Mouse (Mus musculus): ENCODE measurements around the gene Rin2. TPM values are rescaled to one million over a fixed set of nuclear protein-coding genes. Genes with fewer than 3 reads are reported as not detected.

The Rin2 gene
- polyA plus RNA-seq, 1 experiment from 2014 or later = 21.4 TPM

DNA sequence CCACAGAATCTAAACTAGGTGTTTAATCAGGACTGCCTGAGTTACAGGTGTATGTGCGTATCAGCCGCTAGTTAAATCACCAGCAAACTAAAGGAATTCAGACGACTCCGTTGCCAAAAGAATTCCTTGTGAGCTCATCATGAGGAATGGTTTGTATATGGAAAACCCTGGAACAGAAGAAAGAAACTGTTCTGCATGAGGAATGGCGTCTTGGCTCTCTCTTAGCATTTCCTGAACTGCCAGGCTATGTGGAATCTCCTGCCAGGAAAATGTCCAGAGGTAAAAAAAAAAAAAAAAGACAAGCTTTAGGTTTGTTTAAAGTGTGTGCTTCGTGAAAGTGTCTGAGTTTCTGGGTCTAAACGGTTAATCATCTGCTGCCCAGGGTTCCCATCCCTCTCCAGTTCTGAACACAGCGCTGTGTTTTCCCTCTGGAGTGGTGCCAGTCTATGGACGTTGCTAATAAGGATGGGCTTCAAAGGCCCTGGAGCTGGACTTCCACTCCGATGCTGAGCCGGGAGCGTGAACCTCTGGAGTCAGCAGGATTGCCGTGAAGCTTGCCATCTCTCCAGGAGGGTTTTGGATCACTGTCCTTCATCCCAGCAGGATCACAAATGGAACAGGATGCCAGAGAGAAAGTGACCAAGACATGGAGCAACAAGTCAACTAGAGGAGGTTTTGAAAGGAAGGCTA is 109.4 kb downstream of the Rin2 start:
- Histone ChIP-seq H3K9ac (no peak overlapping the region), H3K4me1 (peaks cover 22% of the 10 kb centered on the region), H3K27ac (no peak overlapping the region), H3K4me3 (no peak overlapping the region), H3K27me3 (no peaks in the 10 kb centered on the region; the same call in 1 of the 2 replicates), H3K36me3 (no peaks in the 10 kb centered on the region), H3K9me3 (replicated peaks) (no peaks in the 10 kb centered on the region), H3K4me2 (replicated peaks) (no peak overlapping the region)
- no peak for ATAC-seq (ENCODE audit: low FRiP score)
- 62% methylated on average over 13 of the region's 13 CpGs for WGBS

DNA sequence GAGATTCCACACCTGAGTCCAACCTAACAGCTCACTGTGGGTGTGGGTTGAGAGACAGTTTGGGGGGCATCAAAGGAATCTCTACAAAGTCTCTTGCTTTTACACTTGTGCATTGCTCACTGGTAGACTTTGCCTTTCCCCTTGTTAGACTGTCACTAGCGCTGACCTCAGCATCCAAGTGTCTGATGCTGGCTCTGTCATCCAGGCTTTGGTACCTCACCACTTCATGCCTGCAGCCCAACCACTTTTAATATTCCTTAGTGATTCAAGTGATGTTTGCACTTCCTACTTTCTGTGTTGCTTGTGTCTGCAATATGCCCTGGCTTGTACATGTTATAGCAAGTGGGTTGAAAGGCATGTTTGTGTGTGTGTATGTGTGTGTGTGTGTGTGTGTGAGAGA is 109.9 kb downstream of the Rin2 start:
- Histone ChIP-seq H3K36me3 (no peaks in the 10 kb centered on the region), H3K27ac (no peak overlapping the region), H3K4me1 (peaks cover 22% of the 10 kb centered on the region), H3K27me3 (no peaks in the 10 kb centered on the region; the same call in 1 of the 2 replicates), H3K9ac (no peak overlapping the region), H3K4me3 (no peak overlapping the region), H3K9me3 (replicated peaks) (no peaks in the 10 kb centered on the region), H3K4me2 (replicated peaks) (no peak overlapping the region)
- no peak for ATAC-seq (ENCODE audit: low FRiP score)
- WGBS = 81% methylated on average over 1 of the region's 1 CpGs

DNA sequence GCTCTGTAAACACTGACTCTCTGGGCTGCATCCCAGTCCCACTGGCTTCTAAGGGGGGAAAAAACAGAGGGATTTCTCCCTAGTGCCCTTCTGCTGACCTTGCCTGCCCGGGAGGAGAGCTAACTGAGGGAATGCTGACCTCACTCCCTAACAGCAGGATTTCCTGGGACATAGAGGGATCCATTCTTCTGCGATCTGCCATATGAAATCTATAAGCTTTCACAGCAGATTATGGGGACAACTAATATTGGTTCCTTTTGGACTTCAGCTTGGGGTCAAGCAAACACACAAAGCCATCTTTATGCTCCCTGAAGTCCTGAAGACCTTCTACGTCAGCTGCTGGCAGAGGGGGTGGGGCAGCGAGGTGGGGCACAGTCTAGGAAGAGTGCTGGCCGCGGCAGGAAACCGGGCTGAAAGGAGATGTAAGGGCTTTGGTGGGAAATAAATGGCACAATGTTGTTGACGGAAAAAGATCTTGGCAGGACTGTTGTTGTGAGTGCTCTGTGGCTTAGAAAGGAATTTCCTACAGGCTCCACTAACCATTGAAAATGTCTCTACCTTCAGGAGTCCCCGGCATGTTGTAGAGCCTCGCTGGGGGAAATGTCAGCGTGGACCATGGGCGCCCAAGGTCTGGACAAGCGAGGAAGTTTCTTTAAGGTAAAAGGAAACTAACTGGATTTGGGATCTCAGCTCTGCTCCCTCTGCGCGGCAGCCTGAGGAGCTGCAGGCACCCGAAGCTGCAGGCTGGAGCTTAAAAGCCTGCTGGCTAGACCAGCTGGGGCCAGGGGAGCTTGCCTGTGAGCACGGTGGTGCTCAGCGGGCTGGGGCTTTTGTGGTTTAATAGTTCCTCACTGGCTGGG is 111.0 kb downstream of the Rin2 start:
- peak overlapping the region; percentile 47 for H3K9ac ChIP-seq
- H3K9me3 ChIP-seq (replicated peaks) = no peaks in the 10 kb centered on the region
- WGBS = under 1% methylated on average over 18 of the region's 18 CpGs
- peaks cover 22% of the 10 kb centered on the region for H3K4me1 ChIP-seq
- peak overlapping the region; percentile 28 for H3K4me3 ChIP-seq
- H3K4me2 ChIP-seq (replicated peaks) = peak overlapping the region; percentile 62
- H3K27ac ChIP-seq = peak overlapping the region; percentile 62
- no peaks in the 10 kb centered on the region; the same call in 1 of the 2 replicates for H3K27me3 ChIP-seq
- no peaks in the 10 kb centered on the region for H3K36me3 ChIP-seq
- ATAC-seq (ENCODE audit: low FRiP score) = peak; percentile 75

DNA sequence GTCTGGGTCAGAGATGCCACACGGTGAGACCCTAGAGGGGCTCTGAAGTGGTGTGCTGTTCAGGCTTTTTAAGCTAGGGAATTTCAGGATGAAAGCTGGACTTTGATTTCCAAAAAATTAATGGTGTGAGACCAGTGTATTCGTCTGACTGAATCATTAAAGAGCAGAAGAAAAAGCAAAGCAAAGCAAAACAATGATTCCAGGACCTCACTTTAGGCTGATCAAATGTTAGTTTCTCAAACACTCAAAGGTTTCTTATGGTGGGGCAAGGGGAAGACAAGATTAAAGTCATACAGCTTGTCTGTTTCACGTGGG is 111.6 kb downstream of the Rin2 start:
- no peaks in the 10 kb centered on the region; the same call in 1 of the 2 replicates for H3K27me3 ChIP-seq
- no peak for ATAC-seq (ENCODE audit: low FRiP score)
- peaks cover 22% of the 10 kb centered on the region for H3K4me1 ChIP-seq
- H3K4me3 ChIP-seq = peak overlapping the region; percentile 28
- peak overlapping the region; percentile 62 for H3K4me2 ChIP-seq (replicated peaks)
- H3K36me3 ChIP-seq = no peaks in the 10 kb centered on the region
- peak overlapping the region; percentile 62 for H3K27ac ChIP-seq
- H3K9ac ChIP-seq = peak overlapping the region; percentile 47
- WGBS = 9% methylated on average over 3 of the region's 3 CpGs
- H3K9me3 ChIP-seq (replicated peaks) = no peaks in the 10 kb centered on the region

GRCm38 (mm10) chr2:145787486-145787885 is 112.5 kb downstream of the Rin2 start:
- H3K36me3 ChIP-seq = no peaks in the 10 kb centered on the region
- no peak overlapping the region for H3K4me3 ChIP-seq
- no peaks in the 10 kb centered on the region; the same call in 1 of the 2 replicates for H3K27me3 ChIP-seq
- 73% methylated on average over 7 of the region's 7 CpGs for WGBS
- no peak overlapping the region for H3K9ac ChIP-seq
- H3K9me3 ChIP-seq (replicated peaks) = no peaks in the 10 kb centered on the region
- peaks cover 22% of the 10 kb centered on the region for H3K4me1 ChIP-seq
- ATAC-seq (ENCODE audit: low FRiP score) = no peak
- no peak overlapping the region for H3K27ac ChIP-seq
- no peak overlapping the region for H3K4me2 ChIP-seq (replicated peaks)

GRCm38 (mm10) chr2:145788562-145789346 is 113.7 kb downstream of the Rin2 start:
- Histone ChIP-seq H3K27me3 (no peaks in the 10 kb centered on the region; the same call in 1 of the 2 replicates), H3K4me1 (peaks cover 20% of the 10 kb centered on the region), H3K27ac (no peak overlapping the region), H3K36me3 (no peaks in the 10 kb centered on the region), H3K9ac (no peak overlapping the region), H3K4me3 (no peak overlapping the region), H3K4me2 (replicated peaks) (no peak overlapping the region), H3K9me3 (replicated peaks) (no peaks in the 10 kb centered on the region)
- 92% methylated on average over 3 of the region's 3 CpGs for WGBS
- no peak for ATAC-seq (ENCODE audit: low FRiP score)

- no peak overlapping the region for H3K9ac ChIP-seq
- no peak for ATAC-seq (ENCODE audit: low FRiP score)
- no peak overlapping the region for H3K4me2 ChIP-seq (replicated peaks)
- H3K9me3 ChIP-seq (replicated peaks) = no peaks in the 10 kb centered on the region
- H3K36me3 ChIP-seq = no peaks in the 10 kb centered on the region
- no peaks in the 10 kb centered on the region for H3K27me3 ChIP-seq
- 63% methylated on average over 1 of the region's 1 CpGs for WGBS
- H3K4me3 ChIP-seq = no peak overlapping the region
- no peaks in the 10 kb centered on the region for H3K4me1 ChIP-seq
- no peak overlapping the region for H3K27ac ChIP-seq
These were observed 118.7 kb downstream of the Rin2 start for GRCm38 (mm10) chr2:145793702-145794101.

- Histone ChIP-seq H3K4me1 (no peaks in the 10 kb centered on the region), H3K4me3 (no peak overlapping the region), H3K36me3 (no peaks in the 10 kb centered on the region), H3K4me2 (replicated peaks) (no peak overlapping the region), H3K9ac (no peak overlapping the region), H3K9me3 (replicated peaks) (no peaks in the 10 kb centered on the region), H3K27ac (no peak overlapping the region), H3K27me3 (no peaks in the 10 kb centered on the region)
- WGBS = 31% methylated on average over 5 of the region's 5 CpGs
- no peak for ATAC-seq (ENCODE audit: low FRiP score)
These were observed 119.4 kb downstream of the Rin2 start for GRCm38 (mm10) chr2:145794318-145794954.

- Histone ChIP-seq H3K36me3 (no peaks in the 10 kb centered on the region), H3K4me3 (no peak overlapping the region), H3K4me1 (no peaks in the 10 kb centered on the region), H3K9me3 (replicated peaks) (no peaks in the 10 kb centered on the region), H3K4me2 (replicated peaks) (no peak overlapping the region), H3K9ac (no peak overlapping the region), H3K27ac (no peak overlapping the region), H3K27me3 (no peaks in the 10 kb centered on the region)
- ATAC-seq (ENCODE audit: low FRiP score) = no peak
- WGBS = 78% methylated on average over 1 of the region's 1 CpGs
These were observed 122.8 kb downstream of the Rin2 start for GRCm38 (mm10) chr2:145797851-145798250.

GRCm38 (mm10) chr2:145798954-145799353 is 123.9 kb downstream of the Rin2 start:
- Histone ChIP-seq H3K27me3 (no peaks in the 10 kb centered on the region), H3K4me3 (no peak overlapping the region), H3K27ac (no peak overlapping the region), H3K9me3 (replicated peaks) (no peaks in the 10 kb centered on the region), H3K4me2 (replicated peaks) (no peak overlapping the region), H3K4me1 (no peaks in the 10 kb centered on the region), H3K36me3 (no peaks in the 10 kb centered on the region), H3K9ac (no peak overlapping the region)
- whole genome bisulfite sequencing = 80% methylated on average over 3 of the region's 3 CpGs
- ATAC-seq (ENCODE audit: low FRiP score) = no peak

GRCm38 (mm10) chr2:145801322-145802052 is 126.5 kb downstream of the Rin2 start:
- no peak overlapping the region for H3K4me3 ChIP-seq
- no peaks in the 10 kb centered on the region for H3K27me3 ChIP-seq
- H3K36me3 ChIP-seq = no peaks in the 10 kb centered on the region
- H3K9me3 ChIP-seq (replicated peaks) = peaks cover 4% of the 10 kb centered on the region; the same call in 1 of the 2 replicates
- no peak overlapping the region for H3K4me2 ChIP-seq (replicated peaks)
- ATAC-seq (ENCODE audit: low FRiP score) = no peak
- H3K4me1 ChIP-seq = no peaks in the 10 kb centered on the region
- H3K27ac ChIP-seq = no peak overlapping the region
- no peak overlapping the region for H3K9ac ChIP-seq
- 80% methylated on average over 9 of the region's 9 CpGs for WGBS

All from hindbrain, embryonic 12.5 days (tissue).